Mouse (Mus musculus): ENCODE measurements around the gene Cdca3. TPM values are rescaled to one million over a fixed set of nuclear protein-coding genes. Genes with fewer than 3 reads are reported as not detected.
A peak's percentile ranks its signal among the peaks of the same experiment; 100 is the strongest.

Cdca3 gene
- polyA plus RNA-seq, 1 experiment from 2014 or later: 18.2 TPM

- Histone ChIP-seq H3K4me3 (ENCODE audit: low read depth, low read length) (no peak overlapping the region), H3K9me3 (replicated peaks; ENCODE audit: control insufficient read depth, low read length, poor library complexity, severe bottlenecking) (no peaks in the 10 kb centered on the region), H3K27ac (ENCODE audit: low read length) (peak overlapping the region; percentile 99), H3K4me1 (ENCODE audit: control insufficient read depth, insufficient read depth, low read length) (peaks cover 52% of the 10 kb centered on the region), H3K4me2 (ENCODE audit: low read length) (peak overlapping the region; percentile 76; the same call in 1 of the 2 replicates), H3K36me3 (ENCODE audit: control insufficient read depth, insufficient read depth, low read length) (peaks cover 5% of the 10 kb centered on the region; the same call in 1 of the 2 replicates), H3K9ac (ENCODE audit: low read depth, low read length) (peak overlapping the region; percentile 96; the same call in 1 of the 2 replicates), H3K27me3 (ENCODE audit: control insufficient read depth, insufficient read depth, low read depth, low read length) (no peaks in the 10 kb centered on the region)
- 81% methylated on average over 28 of the region's 28 CpGs for WGBS
- ATAC-seq: no peak
These were observed 29.4 kb downstream of the Cdca3 start for GRCm38 (mm10) chr6:124858561-124859318.

- peaks cover 57% of the 10 kb centered on the region for H3K4me1 ChIP-seq (ENCODE audit: control insufficient read depth, insufficient read depth, low read length)
- 5% methylated on average over 12 of the region's 12 CpGs for WGBS
- no peak for ATAC-seq
These were observed 30.4 kb downstream of the Cdca3 start for GRCm38 (mm10) chr6:124859725-124860124.

GRCm38 (mm10) chr6:124860511-124860910 is 31.2 kb downstream of the Cdca3 start:
- H3K27me3 ChIP-seq (ENCODE audit: control insufficient read depth, insufficient read depth, low read depth, low read length): no peaks in the 10 kb centered on the region
- peak overlapping the region; percentile 73 for H3K27ac ChIP-seq (ENCODE audit: low read length)
- WGBS: 64% methylated on average over 9 of the region's 9 CpGs
- H3K4me3 ChIP-seq (ENCODE audit: low read depth, low read length): no peak overlapping the region
- no peak for ATAC-seq
- peak overlapping the region; percentile 50 for H3K9ac ChIP-seq (ENCODE audit: low read depth, low read length)
- H3K9me3 ChIP-seq (replicated peaks; ENCODE audit: control insufficient read depth, low read length, poor library complexity, severe bottlenecking): no peaks in the 10 kb centered on the region
- peaks cover 5% of the 10 kb centered on the region; the same call in 1 of the 2 replicates for H3K36me3 ChIP-seq (ENCODE audit: control insufficient read depth, insufficient read depth, low read length)
- H3K4me2 ChIP-seq (ENCODE audit: low read length): peak overlapping the region; percentile 72
- H3K4me1 ChIP-seq (ENCODE audit: control insufficient read depth, insufficient read depth, low read length): peaks cover 63% of the 10 kb centered on the region

More at GRCm38 (mm10) chr6:124859725-124860124, 30.4 kb downstream of the Cdca3 start:
- Histone ChIP-seq H3K9ac (ENCODE audit: low read depth, low read length) (peak overlapping the region; percentile 50), H3K27me3 (ENCODE audit: control insufficient read depth, insufficient read depth, low read depth, low read length) (no peaks in the 10 kb centered on the region), H3K4me2 (ENCODE audit: low read length) (peak overlapping the region; percentile 72), H3K36me3 (ENCODE audit: control insufficient read depth, insufficient read depth, low read length) (peaks cover 5% of the 10 kb centered on the region; the same call in 1 of the 2 replicates), H3K9me3 (replicated peaks; ENCODE audit: control insufficient read depth, low read length, poor library complexity, severe bottlenecking) (no peaks in the 10 kb centered on the region), H3K4me3 (ENCODE audit: low read depth, low read length) (peak overlapping the region; percentile 15; the same call in 1 of the 2 replicates), H3K27ac (ENCODE audit: low read length) (peak overlapping the region; percentile 73)

GRCm38 (mm10) chr6:124861266-124861665 is 31.9 kb downstream of the Cdca3 start:
- H3K4me1 ChIP-seq (ENCODE audit: control insufficient read depth, insufficient read depth, low read length): peaks cover 59% of the 10 kb centered on the region
- H3K4me2 ChIP-seq (ENCODE audit: low read length): peak overlapping the region; percentile 72
- no peaks in the 10 kb centered on the region for H3K27me3 ChIP-seq (ENCODE audit: control insufficient read depth, insufficient read depth, low read depth, low read length)

GRCm38 (mm10) chr6:124861802-124862201 is 32.5 kb downstream of the Cdca3 start:
- H3K9me3 ChIP-seq (replicated peaks; ENCODE audit: control insufficient read depth, low read length, poor library complexity, severe bottlenecking): no peaks in the 10 kb centered on the region
- no peak for ATAC-seq
- H3K4me3 ChIP-seq (ENCODE audit: low read depth, low read length): peak overlapping the region; percentile 68
- no peaks in the 10 kb centered on the region for H3K27me3 ChIP-seq (ENCODE audit: control insufficient read depth, insufficient read depth, low read depth, low read length)
- peaks cover 59% of the 10 kb centered on the region for H3K4me1 ChIP-seq (ENCODE audit: control insufficient read depth, insufficient read depth, low read length)
- peak overlapping the region; percentile 94 for H3K9ac ChIP-seq (ENCODE audit: low read depth, low read length)
- peak overlapping the region; percentile 97 for H3K27ac ChIP-seq (ENCODE audit: low read length)
- 29% methylated on average over 3 of the region's 3 CpGs for WGBS
- H3K4me2 ChIP-seq (ENCODE audit: low read length): peak overlapping the region; percentile 72
- peaks cover 5% of the 10 kb centered on the region; the same call in 1 of the 2 replicates for H3K36me3 ChIP-seq (ENCODE audit: control insufficient read depth, insufficient read depth, low read length)

More at GRCm38 (mm10) chr6:124861266-124861665, 31.9 kb downstream of the Cdca3 start:
- whole genome bisulfite sequencing: 81% methylated on average over 19 of the region's 19 CpGs
- Histone ChIP-seq H3K9me3 (replicated peaks; ENCODE audit: control insufficient read depth, low read length, poor library complexity, severe bottlenecking) (no peaks in the 10 kb centered on the region), H3K27ac (ENCODE audit: low read length) (peak overlapping the region; percentile 97), H3K36me3 (ENCODE audit: control insufficient read depth, insufficient read depth, low read length) (peaks cover 5% of the 10 kb centered on the region; the same call in 1 of the 2 replicates), H3K9ac (ENCODE audit: low read depth, low read length) (peak overlapping the region; percentile 94; the same call in 1 of the 2 replicates), H3K4me3 (ENCODE audit: low read depth, low read length) (peak overlapping the region; percentile 68)
- no peak for ATAC-seq

- Histone ChIP-seq H3K9me3 (replicated peaks; ENCODE audit: control insufficient read depth, low read length, poor library complexity, severe bottlenecking) (no peaks in the 10 kb centered on the region), H3K4me3 (ENCODE audit: low read depth, low read length) (peak overlapping the region; percentile 68), H3K9ac (ENCODE audit: low read depth, low read length) (peak overlapping the region; percentile 94), H3K27me3 (ENCODE audit: control insufficient read depth, insufficient read depth, low read depth, low read length) (no peaks in the 10 kb centered on the region), H3K4me1 (ENCODE audit: control insufficient read depth, insufficient read depth, low read length) (peaks cover 59% of the 10 kb centered on the region), H3K4me2 (ENCODE audit: low read length) (peak overlapping the region; percentile 72), H3K36me3 (ENCODE audit: control insufficient read depth, insufficient read depth, low read length) (peaks cover 5% of the 10 kb centered on the region; the same call in 1 of the 2 replicates), H3K27ac (ENCODE audit: low read length) (peak overlapping the region; percentile 97)
- ATAC-seq: peak; percentile 2; the same call in 1 of the 2 replicates
- 13% methylated on average over 8 of the region's 8 CpGs for WGBS
These were observed 33.2 kb downstream of the Cdca3 start for GRCm38 (mm10) chr6:124862406-124863124.

- peak overlapping the region; percentile 97 for H3K27ac ChIP-seq (ENCODE audit: low read length)
- peak overlapping the region; percentile 68 for H3K4me3 ChIP-seq (ENCODE audit: low read depth, low read length)
- peaks cover 5% of the 10 kb centered on the region; the same call in 1 of the 2 replicates for H3K36me3 ChIP-seq (ENCODE audit: control insufficient read depth, insufficient read depth, low read length)
- H3K9ac ChIP-seq (ENCODE audit: low read depth, low read length): peak overlapping the region; percentile 94
- 0% methylated on average over 11 of the region's 16 CpGs for whole genome bisulfite sequencing
- ATAC-seq: peak; percentile 25
- H3K4me2 ChIP-seq (ENCODE audit: low read length): peak overlapping the region; percentile 72
- peaks cover 53% of the 10 kb centered on the region for H3K4me1 ChIP-seq (ENCODE audit: control insufficient read depth, insufficient read depth, low read length)
- no peaks in the 10 kb centered on the region for H3K27me3 ChIP-seq (ENCODE audit: control insufficient read depth, insufficient read depth, low read depth, low read length)
- H3K9me3 ChIP-seq (replicated peaks; ENCODE audit: control insufficient read depth, low read length, poor library complexity, severe bottlenecking): no peaks in the 10 kb centered on the region
These were observed 33.8 kb downstream of the Cdca3 start for GRCm38 (mm10) chr6:124863125-124863657.

DNA sequence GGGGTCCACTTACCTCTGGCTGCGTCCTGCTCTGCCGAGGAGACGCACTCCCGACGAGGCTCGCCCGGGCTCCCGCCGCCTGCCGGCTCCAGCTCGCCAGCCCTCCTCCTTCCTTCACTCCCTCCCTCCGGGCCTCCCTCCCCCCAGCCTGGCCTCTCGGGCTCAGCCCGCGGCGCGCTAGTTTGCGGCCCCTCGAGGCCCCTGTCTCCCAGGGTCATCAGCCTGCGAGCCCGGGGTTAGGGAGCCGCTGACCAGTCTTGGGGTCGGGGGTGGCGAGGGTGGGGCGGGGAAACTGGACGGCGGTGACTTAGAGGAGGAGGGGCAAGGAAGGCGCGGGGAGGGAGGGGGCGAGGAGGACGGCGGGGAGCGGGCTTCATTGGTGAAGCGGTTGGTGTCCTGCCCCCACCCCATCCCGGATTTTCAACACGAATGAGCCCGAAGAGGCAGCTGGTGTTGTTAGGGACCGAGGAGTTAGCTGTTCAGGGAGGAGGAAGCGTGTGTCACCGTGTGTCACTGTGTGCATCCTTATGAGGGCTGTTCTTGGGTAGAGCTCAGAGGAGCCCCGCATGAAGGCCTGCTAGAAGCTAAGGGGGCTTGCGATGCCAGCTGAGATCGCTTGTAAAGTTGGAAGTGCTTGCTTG is 34.4 kb downstream of the Cdca3 start, which contains the start of gene Gpr162:
TSS of gene Gpr162 (minus strand) at position 326 of the 641 bp plus-strand sequence.
- Histone ChIP-seq H3K9me3 (replicated peaks; ENCODE audit: control insufficient read depth, low read length, poor library complexity, severe bottlenecking) (no peaks in the 10 kb centered on the region), H3K36me3 (ENCODE audit: control insufficient read depth, insufficient read depth, low read length) (peaks cover 5% of the 10 kb centered on the region; the same call in 1 of the 2 replicates), H3K27me3 (ENCODE audit: control insufficient read depth, insufficient read depth, low read depth, low read length) (no peaks in the 10 kb centered on the region), H3K9ac (ENCODE audit: low read depth, low read length) (peak within 1 kb of the TSS; percentile 94), H3K4me3 (ENCODE audit: low read depth, low read length) (peak within 1 kb of the TSS; percentile 68), H3K27ac (ENCODE audit: low read length) (peak within 1 kb of the TSS; percentile 97), H3K4me2 (ENCODE audit: low read length) (peak within 1 kb of the TSS; percentile 72), H3K4me1 (ENCODE audit: control insufficient read depth, insufficient read depth, low read length) (peaks cover 48% of the 10 kb centered on the region)
- WGBS: under 1% methylated on average over 33 of the region's 43 CpGs
- peak; percentile 70 for ATAC-seq
